Mouse (Mus musculus) cortical plate, adult 2 months (tissue): ENCODE measurements around the gene Lgals3bp.

Experiments
- CTCF ChIP-seq: fragments of 200-500 bp; IDR thresholded peaks from 2 replicates; pipeline ENCODE4 v1.5.1; 2011; ENCODE audit warnings: mild to moderate bottlenecking, control low read depth, low read length; ENCODE audit not compliant: insufficient read depth; ENCODE audit errors: extremely low read depth
- POLR2A ChIP-seq: fragments of 200-500 bp; IDR thresholded peaks from 2 replicates; pipeline ENCODE4 v1.6.1; 2011; ENCODE audit warnings: mild to moderate bottlenecking, low read length, control low read depth; ENCODE audit not compliant: insufficient read depth; ENCODE audit errors: extremely low read depth

DNA sequence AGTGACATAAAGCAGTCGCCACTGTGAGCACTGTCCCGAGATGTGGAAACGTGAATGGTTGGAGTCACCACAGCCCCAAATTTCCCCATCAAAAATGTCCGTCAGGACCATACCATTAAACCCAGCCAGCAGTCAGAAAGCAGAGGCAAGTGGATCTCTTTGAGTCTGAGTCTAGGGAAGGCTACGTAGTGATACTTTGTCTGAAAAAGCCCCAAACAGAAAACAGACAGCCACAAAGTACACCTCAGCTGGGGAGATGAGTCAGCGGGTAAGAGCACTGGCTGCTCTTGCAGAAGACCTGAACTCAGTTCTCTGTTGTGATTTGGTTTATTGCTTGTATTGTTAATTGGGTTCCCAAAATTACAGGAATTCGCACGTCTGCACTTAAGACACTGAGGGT is 35.3 kb downstream of the Lgals3bp start:
- TF ChIP-seq POLR2A (no peak), CTCF (no peak)
